Mouse (Mus musculus): ENCODE measurements around the gene Gm28635. TPM values are rescaled to one million over a fixed set of nuclear protein-coding genes. Genes with fewer than 3 reads are reported as not detected.
A peak's percentile ranks its signal among the peaks of the same experiment; 100 is the strongest.

Gm28635 gene
- total and polyA plus RNA-seq, 3 experiments: not detected

- ATAC-seq (ENCODE audit: extremely low read depth, insufficient number of reproducible peaks, low FRiP score, poor library complexity, severe bottlenecking): no peak
- TF ChIP-seq GATA2 (IDR thresholded peaks at IDR 0.05; ENCODE audit: borderline replicate concordance, low read depth, low read length): no peak
- TF ChIP-seq TAL1 (conservative IDR thresholded peaks at IDR 0.05; ENCODE audit: low read depth, low read length): no peak
- TF ChIP-seq GATA1 (IDR thresholded peaks at IDR 0.05; ENCODE audit: borderline replicate concordance, low read length): no peak
- no peak for TF ChIP-seq CTCF (IDR thresholded peaks at IDR 0.05; ENCODE audit: low read depth, low read length)
- TF ChIP-seq POLR2AphosphoS5 (IDR thresholded peaks at IDR 0.05; ENCODE audit: insufficient replicate concordance, low read depth, low read length): no peak
- Histone ChIP-seq H3K4me3 (ENCODE audit: low read depth, low read length) (no peak overlapping the region), H3K9me3 (replicated peaks) (no peaks in the 10 kb centered on the region), H3K36me3 (replicated peaks) (peaks cover 39% of the 10 kb centered on the region), H3K27me3 (ENCODE audit: insufficient read depth, low read length) (no peaks in the 10 kb centered on the region), H3K4me1 (ENCODE audit: insufficient read depth, low read depth, low read length) (peaks cover 61% of the 10 kb centered on the region)
- DNase-seq (ENCODE audit: low spot score): no peak
Observed at GRCm38 (mm10) chr2:84636231-84636741, 41.6 kb downstream of the Gm28635 start.

- DNase-seq (ENCODE audit: low spot score): no peak
- peaks cover 35% of the 10 kb centered on the region for H3K36me3 ChIP-seq (replicated peaks)
- H3K4me3 ChIP-seq (ENCODE audit: low read depth, low read length): no peak overlapping the region
- TF ChIP-seq TAL1 (conservative IDR thresholded peaks at IDR 0.05; ENCODE audit: low read depth, low read length): no peak
- no peak for TF ChIP-seq GATA2 (IDR thresholded peaks at IDR 0.05; ENCODE audit: borderline replicate concordance, low read depth, low read length)
- no peak for TF ChIP-seq GATA1 (IDR thresholded peaks at IDR 0.05; ENCODE audit: borderline replicate concordance, low read length)
- TF ChIP-seq CTCF (IDR thresholded peaks at IDR 0.05; ENCODE audit: low read depth, low read length): no peak
- no peak for TF ChIP-seq POLR2AphosphoS5 (IDR thresholded peaks at IDR 0.05; ENCODE audit: insufficient replicate concordance, low read depth, low read length)
- ATAC-seq (ENCODE audit: extremely low read depth, insufficient number of reproducible peaks, low FRiP score, poor library complexity, severe bottlenecking): no peak
- peaks cover 60% of the 10 kb centered on the region for H3K4me1 ChIP-seq (ENCODE audit: insufficient read depth, low read depth, low read length)
- H3K9me3 ChIP-seq (replicated peaks): no peaks in the 10 kb centered on the region
- H3K27me3 ChIP-seq (ENCODE audit: insufficient read depth, low read length): no peaks in the 10 kb centered on the region
Observed at GRCm38 (mm10) chr2:84635611-84636010, 42.2 kb downstream of the Gm28635 start.

GRCm38 (mm10) chr2:84634934-84635482 lies 42.8 kb downstream of the Gm28635 start:
- H3K9me3 ChIP-seq (replicated peaks): no peaks in the 10 kb centered on the region
- no peak for ATAC-seq (ENCODE audit: extremely low read depth, insufficient number of reproducible peaks, low FRiP score, poor library complexity, severe bottlenecking)
- H3K27me3 ChIP-seq (ENCODE audit: insufficient read depth, low read length): no peaks in the 10 kb centered on the region
- TF ChIP-seq POLR2AphosphoS5 (IDR thresholded peaks at IDR 0.05; ENCODE audit: insufficient replicate concordance, low read depth, low read length) (no peak), GATA1 (IDR thresholded peaks at IDR 0.05; ENCODE audit: borderline replicate concordance, low read length) (no peak), CTCF (IDR thresholded peaks at IDR 0.05; ENCODE audit: low read depth, low read length) (no peak), GATA2 (IDR thresholded peaks at IDR 0.05; ENCODE audit: borderline replicate concordance, low read depth, low read length) (no peak), TAL1 (conservative IDR thresholded peaks at IDR 0.05; ENCODE audit: low read depth, low read length) (no peak)
- no peak for DNase-seq (ENCODE audit: low spot score)
- no peak overlapping the region for H3K4me3 ChIP-seq (ENCODE audit: low read depth, low read length)
- H3K36me3 ChIP-seq (replicated peaks): peaks cover 34% of the 10 kb centered on the region
- peaks cover 60% of the 10 kb centered on the region for H3K4me1 ChIP-seq (ENCODE audit: insufficient read depth, low read depth, low read length)

DNA sequence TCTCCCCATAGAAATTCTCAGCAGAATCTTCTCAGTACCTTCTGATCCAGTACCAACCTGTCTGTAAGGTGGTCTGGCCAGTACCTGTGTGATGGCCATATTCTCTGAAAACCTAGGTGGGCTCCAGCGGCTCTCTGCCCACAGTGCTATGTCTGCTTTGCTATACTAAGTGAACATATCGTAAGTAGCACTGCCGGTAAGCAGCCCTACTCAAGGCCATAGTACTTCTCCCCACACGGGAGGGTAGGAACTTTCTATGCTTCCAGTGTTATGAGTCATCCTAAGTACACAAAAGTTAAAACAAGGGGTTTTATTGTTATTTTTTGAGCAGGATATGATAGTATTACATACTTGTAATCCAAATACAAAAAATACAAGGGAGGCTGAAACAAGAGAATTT lies 43.8 kb downstream of the Gm28635 start:
- Histone ChIP-seq H3K9me3 (replicated peaks) (no peaks in the 10 kb centered on the region), H3K36me3 (replicated peaks) (peaks cover 39% of the 10 kb centered on the region), H3K4me3 (ENCODE audit: low read depth, low read length) (no peak overlapping the region), H3K27me3 (ENCODE audit: insufficient read depth, low read length) (no peaks in the 10 kb centered on the region), H3K4me1 (ENCODE audit: insufficient read depth, low read depth, low read length) (peaks cover 60% of the 10 kb centered on the region)
- no peak for DNase-seq (ENCODE audit: low spot score)
- ATAC-seq (ENCODE audit: extremely low read depth, insufficient number of reproducible peaks, low FRiP score, poor library complexity, severe bottlenecking): no peak
- TF ChIP-seq GATA1 (IDR thresholded peaks at IDR 0.05; ENCODE audit: borderline replicate concordance, low read length) (no peak), POLR2AphosphoS5 (IDR thresholded peaks at IDR 0.05; ENCODE audit: insufficient replicate concordance, low read depth, low read length) (no peak), GATA2 (IDR thresholded peaks at IDR 0.05; ENCODE audit: borderline replicate concordance, low read depth, low read length) (no peak), CTCF (IDR thresholded peaks at IDR 0.05; ENCODE audit: low read depth, low read length) (no peak), TAL1 (conservative IDR thresholded peaks at IDR 0.05; ENCODE audit: low read depth, low read length) (no peak)

DNA sequence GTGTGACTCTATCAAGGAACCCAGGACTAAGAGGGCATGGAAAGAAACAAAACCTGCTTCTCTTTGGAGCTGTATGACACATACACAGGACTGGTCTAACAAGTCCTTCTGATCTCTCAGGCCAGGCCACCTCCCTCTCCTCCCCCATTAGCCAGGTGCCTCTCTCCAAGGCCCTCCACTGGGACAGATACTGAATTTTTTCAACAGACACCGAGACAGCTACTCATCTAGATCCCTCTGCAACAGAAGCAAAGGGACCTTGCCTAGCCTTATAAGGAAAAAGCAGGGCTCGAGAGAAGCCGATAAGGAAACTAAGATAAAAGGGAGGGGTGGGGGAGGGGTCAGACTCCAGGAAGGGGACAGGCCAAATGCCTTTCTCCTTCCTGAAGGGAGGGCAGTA lies 44.8 kb downstream of the Gm28635 start:
- peak overlapping the region; percentile 42; the same call in 1 of the 2 replicates for H3K4me3 ChIP-seq (ENCODE audit: low read depth, low read length)
- DNase-seq (ENCODE audit: low spot score) (no peak), ATAC-seq (ENCODE audit: extremely low read depth, insufficient number of reproducible peaks, low FRiP score, poor library complexity, severe bottlenecking) (peak; percentile 71)
- peaks cover 60% of the 10 kb centered on the region for H3K4me1 ChIP-seq (ENCODE audit: insufficient read depth, low read depth, low read length)
- H3K36me3 ChIP-seq (replicated peaks): peaks cover 44% of the 10 kb centered on the region
- no peaks in the 10 kb centered on the region for H3K27me3 ChIP-seq (ENCODE audit: insufficient read depth, low read length)
- no peaks in the 10 kb centered on the region for H3K9me3 ChIP-seq (replicated peaks)
- TF ChIP-seq POLR2AphosphoS5 (IDR thresholded peaks at IDR 0.05; ENCODE audit: insufficient replicate concordance, low read depth, low read length): no peak
- no peak for TF ChIP-seq CTCF (IDR thresholded peaks at IDR 0.05; ENCODE audit: low read depth, low read length)
- TF ChIP-seq TAL1 (conservative IDR thresholded peaks at IDR 0.05; ENCODE audit: low read depth, low read length): no peak
- no peak for TF ChIP-seq GATA2 (IDR thresholded peaks at IDR 0.05; ENCODE audit: borderline replicate concordance, low read depth, low read length)
- no peak for TF ChIP-seq GATA1 (IDR thresholded peaks at IDR 0.05; ENCODE audit: borderline replicate concordance, low read length)

GRCm38 (mm10) chr2:84632001-84632400 lies 45.8 kb downstream of the Gm28635 start:
- no peak for ATAC-seq (ENCODE audit: extremely low read depth, insufficient number of reproducible peaks, low FRiP score, poor library complexity, severe bottlenecking)
- no peak overlapping the region for H3K4me3 ChIP-seq (ENCODE audit: low read depth, low read length)
- TF ChIP-seq CTCF (IDR thresholded peaks at IDR 0.05; ENCODE audit: low read depth, low read length): no peak
- no peak for TF ChIP-seq TAL1 (conservative IDR thresholded peaks at IDR 0.05; ENCODE audit: low read depth, low read length)
- no peak for TF ChIP-seq GATA1 (IDR thresholded peaks at IDR 0.05; ENCODE audit: borderline replicate concordance, low read length)
- no peak for TF ChIP-seq POLR2AphosphoS5 (IDR thresholded peaks at IDR 0.05; ENCODE audit: insufficient replicate concordance, low read depth, low read length)
- no peak for TF ChIP-seq GATA2 (IDR thresholded peaks at IDR 0.05; ENCODE audit: borderline replicate concordance, low read depth, low read length)
- H3K27me3 ChIP-seq (ENCODE audit: insufficient read depth, low read length): no peaks in the 10 kb centered on the region
- DNase-seq (ENCODE audit: low spot score): no peak
- no peaks in the 10 kb centered on the region for H3K9me3 ChIP-seq (replicated peaks)
- peaks cover 56% of the 10 kb centered on the region for H3K4me1 ChIP-seq (ENCODE audit: insufficient read depth, low read depth, low read length)
- H3K36me3 ChIP-seq (replicated peaks): peaks cover 39% of the 10 kb centered on the region

Data from G1E (cell line).